Mouse (Mus musculus): ENCODE measurements around the gene Palld. TPM values are rescaled to one million over a fixed set of nuclear protein-coding genes. Genes with fewer than 3 reads are reported as not detected.

Palld gene
- polyA plus RNA-seq, 1 experiment from 2014 or later = 62.3 TPM

- ATAC-seq = no peak
- no peaks in the 10 kb centered on the region for H3K4me1 ChIP-seq (replicated peaks; ENCODE audit: control insufficient read depth, insufficient read depth, low read length)
Measured at GRCm38 (mm10) chr8:61522132-61522531, 380.4 kb downstream of the Palld start.

DNA sequence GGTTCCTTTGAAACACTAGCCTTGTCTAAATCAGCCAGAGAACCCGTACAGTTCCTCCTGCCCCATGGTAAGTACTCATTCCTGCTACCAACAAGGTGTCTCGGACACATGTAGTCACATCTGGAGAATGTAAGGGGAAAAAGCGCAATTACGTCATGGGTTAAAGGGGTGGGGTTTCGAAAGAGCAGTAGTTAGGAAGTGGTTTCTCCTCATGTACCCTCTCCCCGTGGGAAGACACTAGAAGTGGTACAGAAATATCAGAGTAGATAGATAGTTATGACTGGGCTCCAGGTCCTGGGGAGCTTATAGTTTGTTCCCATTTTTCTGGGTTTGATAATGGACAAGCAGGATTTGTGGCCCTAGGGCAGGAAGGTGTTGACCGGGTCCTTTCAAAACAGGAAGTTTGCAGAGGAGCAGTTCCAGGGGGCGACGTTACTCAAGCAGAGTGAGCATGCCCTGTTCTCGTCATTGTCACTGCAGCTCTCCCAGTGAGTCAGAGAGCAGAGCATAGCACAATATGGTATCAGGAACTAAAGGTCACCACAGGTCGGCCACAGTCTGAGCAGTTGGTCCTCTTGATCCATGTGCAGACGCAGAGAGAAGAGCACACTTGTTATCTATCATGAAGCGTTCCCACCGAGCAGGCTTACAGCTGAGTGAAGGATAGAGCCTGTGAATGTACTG is 384.8 kb downstream of the Palld start:
- no peak overlapping the region for H3K9ac ChIP-seq (ENCODE audit: low read depth, low read length)
- ATAC-seq = 0 out of 2 replicates have a peak, but pooled peaks have one; percentile 37
- no peak overlapping the region for H3K4me3 ChIP-seq (ENCODE audit: low read depth, low read length)
- H3K27ac ChIP-seq (ENCODE audit: low read depth, low read length) = no peak overlapping the region
- H3K36me3 ChIP-seq (ENCODE audit: control insufficient read depth, insufficient read depth) = peaks cover 64% of the 10 kb centered on the region
- TF ChIP-seq CTCF (IDR thresholded peaks at IDR 0.05; ENCODE audit: low read depth) = no peak
- 60% methylated on average over 14 of the region's 14 CpGs for WGBS
- H3K27me3 ChIP-seq (replicated peaks; ENCODE audit: control insufficient read depth, insufficient read depth, low read length) = no peaks in the 10 kb centered on the region
- H3K9me3 ChIP-seq (ENCODE audit: control insufficient read depth) = no peaks in the 10 kb centered on the region
- H3K4me2 ChIP-seq (replicated peaks; ENCODE audit: low read depth) = no peak overlapping the region
- H3K4me1 ChIP-seq (replicated peaks; ENCODE audit: control insufficient read depth, insufficient read depth, low read length) = no peaks in the 10 kb centered on the region

More at GRCm38 (mm10) chr8:61522132-61522531, 380.4 kb downstream of the Palld start:
- no peak overlapping the region for H3K4me2 ChIP-seq (replicated peaks; ENCODE audit: low read depth)
- no peak overlapping the region for H3K27ac ChIP-seq (ENCODE audit: low read depth, low read length)
- H3K9me3 ChIP-seq (ENCODE audit: control insufficient read depth) = no peaks in the 10 kb centered on the region
- H3K27me3 ChIP-seq (replicated peaks; ENCODE audit: control insufficient read depth, insufficient read depth, low read length) = no peaks in the 10 kb centered on the region
- H3K4me3 ChIP-seq (ENCODE audit: low read depth, low read length) = no peak overlapping the region
- peaks cover 56% of the 10 kb centered on the region for H3K36me3 ChIP-seq (ENCODE audit: control insufficient read depth, insufficient read depth)
- peak; percentile 59 for TF ChIP-seq CTCF (IDR thresholded peaks at IDR 0.05; ENCODE audit: low read depth)
- WGBS = 4% methylated on average over 1 of the region's 1 CpGs
- no peak overlapping the region for H3K9ac ChIP-seq (ENCODE audit: low read depth, low read length)

DNA sequence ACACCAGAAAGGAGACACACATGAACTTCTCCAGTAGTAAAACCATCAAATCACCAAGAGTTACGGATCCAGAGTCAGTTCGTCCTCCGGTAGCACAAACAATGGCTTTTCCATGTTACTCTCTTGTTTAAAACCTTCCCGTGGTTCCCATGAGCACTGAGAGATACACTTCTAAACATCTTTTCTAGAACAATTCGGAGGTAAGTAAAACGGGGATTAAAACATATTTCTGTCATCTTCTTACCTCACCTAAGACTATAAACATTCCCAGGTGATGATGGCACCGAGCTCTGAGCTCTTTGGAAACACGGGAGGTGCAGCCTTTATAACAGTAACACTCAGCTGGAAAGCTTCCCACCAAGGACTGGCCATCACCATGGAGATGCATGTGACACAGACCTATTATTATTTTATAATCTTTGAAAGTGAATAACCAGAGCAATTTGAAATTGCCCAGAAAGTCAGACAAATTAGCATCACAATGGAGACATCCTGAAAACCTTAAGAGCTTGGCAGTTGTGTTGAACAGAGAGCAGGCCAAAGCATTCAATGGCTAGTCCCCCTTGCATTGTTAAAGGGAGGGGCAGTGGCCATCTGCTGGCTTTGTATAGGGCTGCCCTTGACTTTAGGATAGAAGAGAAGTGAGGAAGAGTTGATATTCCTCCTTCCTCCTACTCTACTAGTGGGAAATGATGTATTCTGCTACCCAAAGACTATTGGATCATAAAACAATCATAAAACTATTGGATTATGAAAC is 385.6 kb downstream of the Palld start:
- Histone ChIP-seq H3K36me3 (ENCODE audit: control insufficient read depth, insufficient read depth) (peaks cover 67% of the 10 kb centered on the region), H3K4me1 (replicated peaks; ENCODE audit: control insufficient read depth, insufficient read depth, low read length) (no peaks in the 10 kb centered on the region), H3K9me3 (ENCODE audit: control insufficient read depth) (no peaks in the 10 kb centered on the region), H3K27ac (ENCODE audit: low read depth, low read length) (no peak overlapping the region), H3K9ac (ENCODE audit: low read depth, low read length) (no peak overlapping the region), H3K27me3 (replicated peaks; ENCODE audit: control insufficient read depth, insufficient read depth, low read length) (no peaks in the 10 kb centered on the region), H3K4me3 (ENCODE audit: low read depth, low read length) (no peak overlapping the region), H3K4me2 (replicated peaks; ENCODE audit: low read depth) (no peak overlapping the region)
- ATAC-seq = no peak
- 79% methylated on average over 8 of the region's 8 CpGs for WGBS
- TF ChIP-seq CTCF (IDR thresholded peaks at IDR 0.05; ENCODE audit: low read depth) = no peak

DNA sequence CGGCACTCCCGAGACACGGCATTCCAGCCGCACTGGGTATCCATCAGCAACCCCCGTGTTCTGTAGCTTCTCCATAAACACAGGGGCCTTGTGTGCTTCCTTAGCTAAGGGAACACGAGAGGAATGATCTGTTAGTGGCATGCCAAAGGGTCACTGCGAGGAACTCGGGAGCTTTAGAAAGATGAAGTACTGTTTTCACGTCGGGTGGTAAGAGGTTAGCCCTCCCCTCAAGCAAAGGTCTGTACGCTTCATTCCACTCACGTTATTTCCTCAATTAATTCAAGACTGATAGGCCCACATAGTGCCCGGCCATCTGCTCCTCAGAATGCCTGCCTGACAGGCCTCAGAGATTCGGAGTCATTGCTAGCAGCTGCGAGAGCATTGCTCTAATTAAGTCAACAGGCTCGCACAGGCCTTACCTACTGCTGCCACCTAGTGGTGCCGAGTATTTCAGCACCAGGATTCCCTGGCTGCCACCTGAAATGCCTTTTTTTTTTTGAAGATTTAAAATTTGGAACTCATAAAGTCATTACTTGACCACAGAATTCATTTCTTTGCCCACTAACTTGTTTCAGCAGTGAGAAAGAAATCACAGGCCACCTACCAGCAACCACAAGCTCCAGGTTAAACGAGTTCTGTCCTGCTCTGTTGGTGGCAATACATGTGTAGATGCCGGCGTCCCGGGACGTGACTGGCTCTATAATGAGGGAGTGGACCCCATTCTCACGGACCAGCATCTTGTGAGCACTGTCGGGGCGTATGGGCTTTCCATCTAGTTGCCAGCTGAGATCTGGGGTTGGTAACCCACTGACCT is 386.4 kb downstream of the Palld start:
- TF ChIP-seq CTCF (IDR thresholded peaks at IDR 0.05; ENCODE audit: low read depth) = peak; percentile 96
- ATAC-seq = peak; percentile 67; the same call in 1 of the 2 replicates
- H3K4me3 ChIP-seq (ENCODE audit: low read depth, low read length) = no peak overlapping the region
- no peaks in the 10 kb centered on the region for H3K9me3 ChIP-seq (ENCODE audit: control insufficient read depth)
- no peaks in the 10 kb centered on the region for H3K27me3 ChIP-seq (replicated peaks; ENCODE audit: control insufficient read depth, insufficient read depth, low read length)
- H3K36me3 ChIP-seq (ENCODE audit: control insufficient read depth, insufficient read depth) = peaks cover 66% of the 10 kb centered on the region
- no peak overlapping the region; the same call in 1 of the 2 replicates for H3K27ac ChIP-seq (ENCODE audit: low read depth, low read length)
- WGBS = 54% methylated on average over 25 of the region's 25 CpGs
- no peak overlapping the region for H3K4me2 ChIP-seq (replicated peaks; ENCODE audit: low read depth)
- H3K9ac ChIP-seq (ENCODE audit: low read depth, low read length) = no peak overlapping the region
- H3K4me1 ChIP-seq (replicated peaks; ENCODE audit: control insufficient read depth, insufficient read depth, low read length) = no peaks in the 10 kb centered on the region

- peaks cover 68% of the 10 kb centered on the region for H3K36me3 ChIP-seq (ENCODE audit: control insufficient read depth, insufficient read depth)
- H3K4me3 ChIP-seq (ENCODE audit: low read depth, low read length) = no peak overlapping the region
- no peaks in the 10 kb centered on the region for H3K27me3 ChIP-seq (replicated peaks; ENCODE audit: control insufficient read depth, insufficient read depth, low read length)
- no peak overlapping the region for H3K9ac ChIP-seq (ENCODE audit: low read depth, low read length)
- no peaks in the 10 kb centered on the region for H3K9me3 ChIP-seq (ENCODE audit: control insufficient read depth)
- no peak overlapping the region; the same call in 1 of the 2 replicates for H3K27ac ChIP-seq (ENCODE audit: low read depth, low read length)
- H3K4me2 ChIP-seq (replicated peaks; ENCODE audit: low read depth) = no peak overlapping the region
- no peak for ATAC-seq
- no peak for TF ChIP-seq CTCF (IDR thresholded peaks at IDR 0.05; ENCODE audit: low read depth)
- H3K4me1 ChIP-seq (replicated peaks; ENCODE audit: control insufficient read depth, insufficient read depth, low read length) = no peaks in the 10 kb centered on the region
- WGBS = 93% methylated on average over 24 of the region's 24 CpGs
Measured at GRCm38 (mm10) chr8:61515110-61515930, 387.2 kb downstream of the Palld start.
